Mouse (Mus musculus) forebrain, postnatal 0 days (tissue): Measurements from ENCODE around the gene Gls2. TPM values are rescaled to one million over a fixed set of nuclear protein-coding genes. Genes with fewer than 3 reads are reported as not detected.
"Not testable (repeated sequence)": the region's sequence is repeated elsewhere in the genome, so short reads cannot be mapped to it uniquely, and the experiment has no call there.

Source experiments
- ATAC-seq: fragments of 200-750 bp; cut with Nextera tagmentation; 2 replicates; pipeline ENCODE4 v1.8.0; 2017; ENCODE audit warnings: mild to moderate bottlenecking, moderate library complexity
- DNase-seq: peaks from one replicate; pipeline ENCODE4 v3.0.0-alpha.2; 2015
- H3K27ac ChIP-seq: fragments of 300-500 bp; sonication (generic); 2 replicates; pipeline ENCODE4 v1.5.1; 2014; ENCODE audit warnings: low read depth, mild to moderate bottlenecking, antibody characterized with exemption, low read length, moderate library complexity, mixed read lengths
- H3K27me3 ChIP-seq: fragments of 300-500 bp; sonication (generic); 2 replicates; pipeline ENCODE4 v1.6.1; 2014; ENCODE audit warnings: mild to moderate bottlenecking, low read length, mixed read lengths; ENCODE audit not compliant: insufficient read depth
- H3K36me3 ChIP-seq: fragments of 300-500 bp; sonication (generic); 2 replicates; pipeline ENCODE4 v1.6.1; 2014; ENCODE audit warnings: mild to moderate bottlenecking, moderate library complexity; ENCODE audit not compliant: insufficient read depth
- H3K4me1 ChIP-seq: fragments of 300-500 bp; sonication (generic); 2 replicates; pipeline ENCODE4 v1.6.1; 2014; ENCODE audit warnings: antibody characterized with exemption; ENCODE audit not compliant: insufficient read depth
- H3K4me2 ChIP-seq: fragments of 300-500 bp; sonication (generic); 2 replicates; pipeline ENCODE4 v1.6.1; 2014; ENCODE audit warnings: low read depth, mild to moderate bottlenecking, moderate library complexity
- H3K4me3 ChIP-seq: fragments of 300-500 bp; sonication (generic); 2 replicates; pipeline ENCODE4 v1.5.1; 2014; ENCODE audit warnings: low read depth, low read length, mixed read lengths
- H3K9ac ChIP-seq: fragments of 300-500 bp; sonication (generic); 2 replicates; pipeline ENCODE4 v1.6.1; 2014; ENCODE audit warnings: mild to moderate bottlenecking
- H3K9me3 ChIP-seq: fragments of 300-500 bp; sonication (generic); 2 replicates; pipeline ENCODE4 v1.6.1; 2016; ENCODE audit warnings: low read length
- CTCF ChIP-seq: sonication (generic); IDR thresholded peaks from 2 replicates; pipeline ENCODE4 v1.5.1; 2016; ENCODE audit warnings: antibody characterized with exemption, control low read depth, low read depth
- WGBS: fragments of 180-500 bp; shearing (Covaris S2); extraction: QIAGEN DNeasy Blood & Tissue Kit; methylation state at CpG from one replicate; pipeline ENCODE4 v1.1.7; 2014; 5-methylcytosine and 5-hydroxymethylcytosine counted together
- polyA plus RNA-seq: library from polyadenylated mRNA; unstranded; fragments of >200 nt; fragmentation: Nextera tagmentation; extraction: Ambion mirVana; gene quantifications from 2 replicates; pipeline ENCODE4 v1.2.1, GENCODE M21; 2015
- total RNA-seq: library from RNA; depleted of rRNA; stranded (reverse); fragments of >200 nt; gene quantifications from 2 replicates; pipeline ENCODE4 v1.2.3, GENCODE M21; 2014

The Gls2 gene
- total and polyA plus RNA-seq, 2 experiments from 2014 or later: 1.00 to 1.1 TPM

- WGBS: 83% methylated on average over 6 of the region's 6 CpGs
- no peaks in the 10 kb centered on the region for H3K36me3 ChIP-seq
Observed at GRCm38 (mm10) chr10:128185277-128185940, 8.8 kb upstream of the Gls2 start.

GRCm38 (mm10) chr10:128185959-128186358 is 8.3 kb upstream of the Gls2 start:
- no peaks in the 10 kb centered on the region for H3K36me3 ChIP-seq
- H3K4me3 ChIP-seq: no peak overlapping the region
- DNase-seq: peak; percentile 87
- no peaks in the 10 kb centered on the region for H3K27me3 ChIP-seq
- H3K9ac ChIP-seq: no peak overlapping the region
- H3K4me1 ChIP-seq: no peaks in the 10 kb centered on the region
- no peak overlapping the region for H3K4me2 ChIP-seq
- 50% methylated on average over 2 of the region's 2 CpGs for WGBS
- H3K27ac ChIP-seq: no peak overlapping the region
- no peak; the same call in 1 of the 2 replicates for ATAC-seq
- TF ChIP-seq CTCF: peak; percentile 93
- no peaks in the 10 kb centered on the region for H3K9me3 ChIP-seq

More at GRCm38 (mm10) chr10:128185277-128185940, 8.8 kb upstream of the Gls2 start:
- ATAC-seq: no peak
- no peak for DNase-seq
- H3K9ac ChIP-seq: no peak overlapping the region
- H3K4me3 ChIP-seq: no peak overlapping the region
- no peaks in the 10 kb centered on the region for H3K4me1 ChIP-seq
- H3K27me3 ChIP-seq: no peaks in the 10 kb centered on the region
- no peak overlapping the region for H3K4me2 ChIP-seq
- TF ChIP-seq CTCF: no peak
- H3K9me3 ChIP-seq: no peaks in the 10 kb centered on the region
- no peak overlapping the region for H3K27ac ChIP-seq

- Histone ChIP-seq H3K4me3 (no peak overlapping the region), H3K27ac (no peak overlapping the region), H3K36me3 (no peaks in the 10 kb centered on the region), H3K4me1 (no peaks in the 10 kb centered on the region), H3K9ac (no peak overlapping the region), H3K9me3 (no peaks in the 10 kb centered on the region), H3K4me2 (no peak overlapping the region), H3K27me3 (no peaks in the 10 kb centered on the region)
- 67% methylated on average over 5 of the region's 5 CpGs for WGBS
- no peak for DNase-seq
- TF ChIP-seq CTCF: no peak
- ATAC-seq: no peak
Observed at GRCm38 (mm10) chr10:128187181-128187605, 7.1 kb upstream of the Gls2 start.

GRCm38 (mm10) chr10:128188242-128188877 is 5.9 kb upstream of the Gls2 start:
- ATAC-seq (peak; percentile 58), DNase-seq (peak; percentile 88)
- Histone ChIP-seq H3K9ac (no peak overlapping the region), H3K4me3 (no peak overlapping the region), H3K27me3 (no peaks in the 10 kb centered on the region), H3K36me3 (no peaks in the 10 kb centered on the region), H3K4me1 (no peaks in the 10 kb centered on the region), H3K4me2 (no peak overlapping the region), H3K27ac (no peak overlapping the region), H3K9me3 (no peaks in the 10 kb centered on the region)
- WGBS: 40% methylated on average over 2 of the region's 2 CpGs
- peak; percentile 81 for TF ChIP-seq CTCF

GRCm38 (mm10) chr10:128191472-128191871 is 2.8 kb upstream of the Gls2 start:
- no peaks in the 10 kb centered on the region for H3K36me3 ChIP-seq

GRCm38 (mm10) chr10:128192030-128192766 is 2.1 kb upstream of the Gls2 start:
- not testable (repeated sequence) for H3K4me3 ChIP-seq, H3K9ac ChIP-seq, H3K27ac ChIP-seq, H3K4me2 ChIP-seq, ATAC-seq, DNase-seq, H3K9me3 ChIP-seq, H3K36me3 ChIP-seq, H3K4me1 ChIP-seq, H3K27me3 ChIP-seq
- 91% methylated on average over 3 of the region's 3 CpGs for WGBS

More at GRCm38 (mm10) chr10:128191472-128191871, 2.8 kb upstream of the Gls2 start:
- no peak overlapping the region for H3K4me3 ChIP-seq
- DNase-seq (no peak), ATAC-seq (no peak)
- H3K4me1 ChIP-seq: no peaks in the 10 kb centered on the region
- WGBS: 83% methylated on average over 2 of the region's 2 CpGs
- no peaks in the 10 kb centered on the region for H3K9me3 ChIP-seq
- TF ChIP-seq CTCF: no peak
- no peak overlapping the region for H3K9ac ChIP-seq
- H3K27me3 ChIP-seq: no peaks in the 10 kb centered on the region
- no peak overlapping the region for H3K4me2 ChIP-seq
- no peak overlapping the region for H3K27ac ChIP-seq

GRCm38 (mm10) chr10:128193113-128193512 is 1.1 kb upstream of the Gls2 start:
- no peak overlapping the region for H3K4me2 ChIP-seq
- H3K27ac ChIP-seq: no peak overlapping the region
- no peaks in the 10 kb centered on the region for H3K27me3 ChIP-seq
- 93% methylated on average over 6 of the region's 6 CpGs for WGBS
- no peak overlapping the region for H3K4me3 ChIP-seq
- H3K9me3 ChIP-seq: no peaks in the 10 kb centered on the region
- H3K36me3 ChIP-seq: no peaks in the 10 kb centered on the region
- no peak for TF ChIP-seq CTCF
- DNase-seq (no peak), ATAC-seq (no peak)
- no peaks in the 10 kb centered on the region for H3K4me1 ChIP-seq
- no peak overlapping the region for H3K9ac ChIP-seq
